8 mouse cellular contexts compared by ENCODE assay signal in genomic region chr12:100520794-100521186, GRCm38 (mm10). TPM values are rescaled to one million over a fixed set of nuclear protein-coding genes. Genes with fewer than 3 reads are reported as not detected.
DNase-seq lines count a peak whose midpoint lies in the region; ATAC-seq and TF ChIP-seq lines count a peak whose summit lies in the region.

Gene Ttc7b, minus strand, starts transcription at chr12:100520826.

- peak within 1 kb of the TSS; percentile 81 for H3K4me2 ChIP-seq in embryonic facial prominence, embryonic 15.5 days (replicated peaks)
- peak within 1 kb of the TSS; percentile 91 for H3K4me2 ChIP-seq in heart, embryonic 14.5 days (ENCODE audit: low read length)
- H3K4me2 ChIP-seq in kidney, embryonic 16.5 days (replicated peaks; ENCODE audit: low read depth, low read length), result peak within 1 kb of the TSS; percentile 82
- peak within 1 kb of the TSS; percentile 70 for H3K4me2 ChIP-seq in liver, embryonic 14.5 days (ENCODE audit: low read depth)

- no peaks in the 10 kb centered on the region for H3K27me3 ChIP-seq in E14TG2a.4 (ENCODE audit: insufficient read depth, low read length)
- H3K27me3 ChIP-seq in embryonic facial prominence, embryonic 15.5 days, result no peaks in the 10 kb centered on the region
- H3K27me3 ChIP-seq in heart, embryonic 14.5 days (ENCODE audit: control insufficient read depth, insufficient read depth, low read length), result no peaks in the 10 kb centered on the region
- H3K27me3 ChIP-seq in kidney, embryonic 16.5 days (ENCODE audit: insufficient read depth, low read length), result no peaks in the 10 kb centered on the region
- H3K27me3 ChIP-seq in liver, embryonic 14.5 days (ENCODE audit: control insufficient read depth, insufficient read depth, low read length), result peaks cover 3% of the 10 kb centered on the region; the same call in 1 of the 2 replicates

- peak within 1 kb of the TSS; percentile 84 for H3K4me3 ChIP-seq in E14TG2a.4 (replicated peaks; ENCODE audit: low read length)
- peak within 1 kb of the TSS; percentile 85 for H3K4me3 ChIP-seq in embryonic facial prominence, embryonic 15.5 days (replicated peaks)
- H3K4me3 ChIP-seq in heart, embryonic 14.5 days (ENCODE audit: control insufficient read depth in 1 of 2, insufficient read depth in 1 of 2, low read depth in 1 of 2, low read length in 2 of 2), result peak within 1 kb of the TSS; percentile 84 to 94
- H3K4me3 ChIP-seq in kidney, embryonic 16.5 days (ENCODE audit: low read length), result peak within 1 kb of the TSS; percentile 81
- H3K4me3 ChIP-seq in liver, embryonic 14.5 days (ENCODE audit: insufficient read depth in 1 of 2, low read depth in 2 of 2, low read length in 2 of 2), result peak within 1 kb of the TSS; percentile 63 to 75

- peak; percentile 72 for ATAC-seq in embryonic facial prominence, embryonic 15.5 days (ENCODE audit: insufficient number of reproducible peaks, low FRiP score, low TSS enrichment, low read depth)
- ATAC-seq in heart, embryonic 14.5 days (ENCODE audit: insufficient number of reproducible peaks, insufficient read depth, low FRiP score, low read depth), result peak; percentile 69
- peak; percentile 77 for ATAC-seq in kidney, embryonic 16.5 days (ENCODE audit: low FRiP score, low TSS enrichment)
- peak; percentile 78 for ATAC-seq in liver, embryonic 14.5 days (ENCODE audit: insufficient read depth)

- no peak for DNase-seq in adrenal gland, adult 8-10 months
- DNase-seq in liver, embryonic 14.5 days (ENCODE audit: low read depth in 3 of 3, low spot score in 3 of 3), result no peak
- peak; percentile 36 to 54 for DNase-seq in natural killer cell, adult 2 months (ENCODE audit: low spot score in 2 of 2)
- peak; percentile 62 for DNase-seq in urinary bladder, adult 2 months (ENCODE audit: low spot score)

- TF ChIP-seq EP300 in liver, embryonic 14.5 days (IDR thresholded peaks at IDR 0.05; ENCODE audit: low read depth), result no peak

- WGBS in embryonic facial prominence, embryonic 15.5 days, result 3% methylated on average over 33 of the region's 42 CpGs
- 3% methylated on average over 42 of the region's 42 CpGs for WGBS in heart, embryonic 14.5 days
- 6% methylated on average over 25 of the region's 42 CpGs for WGBS in kidney, embryonic 16.5 days
- 2% methylated on average over 41 of the region's 42 CpGs for WGBS in liver, embryonic 14.5 days (ENCODE audit: insufficient replicate concordance)

- no peaks in the 10 kb centered on the region for H3K36me3 ChIP-seq in E14TG2a.4 (ENCODE audit: insufficient read depth, low read length)
- H3K36me3 ChIP-seq in embryonic facial prominence, embryonic 15.5 days, result no peaks in the 10 kb centered on the region
- H3K36me3 ChIP-seq in heart, embryonic 14.5 days (ENCODE audit: control insufficient read depth, insufficient read depth, low read length), result 0 out of 2 replicates have a peak, but pooled peaks cover 1% of the 10 kb centered on the region
- no peaks in the 10 kb centered on the region for H3K36me3 ChIP-seq in kidney, embryonic 16.5 days (ENCODE audit: insufficient read depth, low read length)
- H3K36me3 ChIP-seq in liver, embryonic 14.5 days (replicated peaks; ENCODE audit: control insufficient read depth, insufficient read depth, low read depth), result no peaks in the 10 kb centered on the region

- H3K9me3 ChIP-seq in E14TG2a.4 (ENCODE audit: low read length), result 0 out of 2 replicates have a peak, but pooled peaks cover 3% of the 10 kb centered on the region
- no peaks in the 10 kb centered on the region for H3K9me3 ChIP-seq in embryonic facial prominence, embryonic 15.5 days (replicated peaks)
- no peaks in the 10 kb centered on the region for H3K9me3 ChIP-seq in heart, embryonic 14.5 days (ENCODE audit: control insufficient read depth, low read length)
- no peaks in the 10 kb centered on the region for H3K9me3 ChIP-seq in kidney, embryonic 16.5 days (ENCODE audit: low read length)
- no peaks in the 10 kb centered on the region for H3K9me3 ChIP-seq in liver, embryonic 14.5 days (ENCODE audit: control insufficient read depth, low read length)

- TF ChIP-seq CTCF in E14TG2a.4 (conservative IDR thresholded peaks at IDR 0.05; ENCODE audit: low read length), result no peak
- TF ChIP-seq CTCF in liver, embryonic 14.5 days (IDR thresholded peaks at IDR 0.05; ENCODE audit: low read depth), result peak; percentile 19; the same call in 1 of the 2 replicates

- peak within 1 kb of the TSS; percentile 82 for H3K9ac ChIP-seq in embryonic facial prominence, embryonic 15.5 days
- peak within 1 kb of the TSS; percentile 98 for H3K9ac ChIP-seq in heart, embryonic 14.5 days (ENCODE audit: low read length)
- peak within 1 kb of the TSS; percentile 95 for H3K9ac ChIP-seq in kidney, embryonic 16.5 days (replicated peaks; ENCODE audit: low read length)
- H3K9ac ChIP-seq in liver, embryonic 14.5 days (replicated peaks), result peak within 1 kb of the TSS; percentile 64

- peak within 1 kb of the TSS; percentile 61 for H3K27ac ChIP-seq in embryonic facial prominence, embryonic 15.5 days (replicated peaks)
- peak within 1 kb of the TSS; percentile 53 to 80; a peak in 3 of 4 replicates for H3K27ac ChIP-seq in heart, embryonic 14.5 days (replicated peaks in 1 of 2; ENCODE audit: control insufficient read depth in 1 of 2, insufficient read depth in 1 of 2, low read depth in 2 of 2, low read length in 2 of 2)
- peak within 1 kb of the TSS; percentile 75; the same call in 1 of the 2 replicates for H3K27ac ChIP-seq in kidney, embryonic 16.5 days (ENCODE audit: low read length)
- no peak within 1 kb of the TSS for H3K27ac ChIP-seq in liver, embryonic 14.5 days

- peaks cover 73% of the 10 kb centered on the region for H3K4me1 ChIP-seq in E14TG2a.4 (replicated peaks; ENCODE audit: low read depth, low read length)
- H3K4me1 ChIP-seq in embryonic facial prominence, embryonic 15.5 days, result peaks cover 31% of the 10 kb centered on the region
- H3K4me1 ChIP-seq in heart, embryonic 14.5 days (ENCODE audit: control insufficient read depth in 2 of 2, insufficient read depth in 2 of 2, low read length in 2 of 2), result peaks cover 18 to 33% of the 10 kb centered on the region in 2 experiments; a peak in 3 of 4 replicates
- peaks cover 27% of the 10 kb centered on the region for H3K4me1 ChIP-seq in kidney, embryonic 16.5 days (ENCODE audit: insufficient read depth, low read length)
- peaks cover 0 to 13% of the 10 kb centered on the region in 2 experiments; a peak in 2 of 4 replicates for H3K4me1 ChIP-seq in liver, embryonic 14.5 days (replicated peaks; ENCODE audit: control insufficient read depth in 2 of 2, insufficient read depth in 2 of 2, low read length in 1 of 2)

RNA-seq across cellular contexts. Expression of gene Ttc7b, which starts in this region (rescaled TPM):
- 100 to 1,000 TPM in 1 of 4 experiments, 10 to 100 TPM in 3; 89.9 to 102 (median 95.5) TPM for total RNA-seq in adrenal gland, adult 8-10 months (2022)
- 5.0 and 5.6 TPM in 2 replicates for polyA plus RNA-seq in embryonic facial prominence, embryonic 15.5 days (2015; fragmentation: Nextera tagmentation; extraction: Ambion mirVana)
- 16.5 and 18.8 TPM in 2 replicates for polyA plus RNA-seq in heart, embryonic 14.5 days (2014; fragmentation: Nextera tagmentation; extraction: Ambion mirVana)
- 3.9 and 4.7 TPM in 2 replicates for polyA plus RNA-seq in kidney, embryonic 16.5 days (2015; fragmentation: Nextera tagmentation; extraction: Ambion mirVana)
- 3.5 and 3.6 TPM in 2 replicates for polyA plus RNA-seq in liver, embryonic 14.5 days (2012; rRNA removed)
- polyA plus RNA-seq in liver, embryonic 14.5 days (2014; fragmentation: Nextera tagmentation; extraction: Ambion mirVana), result 1.2 and 1.3 TPM in 2 replicates
- polyA plus RNA-seq in urinary bladder, adult 2 months (2012; rRNA removed), result 26.9 and 28.9 TPM in 2 replicates

Comparison
In these comparisons a context has a peak if more than half of its experiments do, and no peak if none do; other contexts are left out.
1. DNase-seq: peak in natural killer cell, adult 2 months (2 of 2) and urinary bladder, adult 2 months (single experiment); none in adrenal gland, adult 8-10 months (single experiment) and liver, embryonic 14.5 days (0 of 3).
2. Peak in every context shown above with its lines, with median percentiles within 50 percentile points of each other: H3K4me3 ChIP-seq, ATAC-seq, H3K4me2 ChIP-seq and H3K9ac ChIP-seq.